Mouse (Mus musculus): Measurements from ENCODE around the gene Gm21987. TPM values are rescaled to one million over a fixed set of nuclear protein-coding genes. Genes with fewer than 3 reads are reported as not detected.

Gm21987 gene
- polyA plus RNA-seq, 1 experiment: not detected

DNA sequence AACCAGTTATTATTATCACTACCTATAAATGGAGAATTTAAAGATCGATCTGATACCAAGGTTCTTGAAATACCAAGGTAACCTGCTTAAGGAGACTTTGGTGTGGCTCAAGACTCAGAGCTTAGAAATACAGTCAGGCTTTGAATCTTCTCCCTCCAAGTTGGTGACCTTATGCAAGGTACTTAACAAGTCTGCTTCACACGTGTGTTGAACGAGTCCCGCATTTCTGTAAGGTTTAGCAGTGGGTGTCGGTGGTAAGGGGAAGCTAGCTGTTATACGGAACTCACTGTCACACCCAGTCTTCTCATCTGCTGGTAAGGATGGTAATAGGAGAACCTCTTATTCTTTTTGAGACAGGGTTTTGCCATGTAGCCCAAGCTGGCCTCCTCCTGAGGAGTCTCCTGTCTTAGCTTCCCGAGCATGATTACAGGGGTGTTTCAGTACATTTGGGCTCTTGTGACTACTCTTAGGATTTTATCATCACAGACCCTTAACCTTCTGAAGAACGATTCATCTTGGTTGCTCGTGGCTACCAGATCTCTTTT lies 1.4 kb downstream of the Gm21987 start:
- no peak for DNase-seq (ENCODE audit: extremely low spot score in 1 of 2, low spot score in 1 of 2)

GRCm38 (mm10) chr16:38349881-38350280 lies 3.0 kb downstream of the Gm21987 start:
- no peak for DNase-seq (ENCODE audit: extremely low spot score in 1 of 2, low spot score in 1 of 2)

GRCm38 (mm10) chr16:38350361-38350855 lies 3.6 kb downstream of the Gm21987 start:
- no peak for DNase-seq (ENCODE audit: extremely low spot score in 1 of 2, low spot score in 1 of 2)

DNA sequence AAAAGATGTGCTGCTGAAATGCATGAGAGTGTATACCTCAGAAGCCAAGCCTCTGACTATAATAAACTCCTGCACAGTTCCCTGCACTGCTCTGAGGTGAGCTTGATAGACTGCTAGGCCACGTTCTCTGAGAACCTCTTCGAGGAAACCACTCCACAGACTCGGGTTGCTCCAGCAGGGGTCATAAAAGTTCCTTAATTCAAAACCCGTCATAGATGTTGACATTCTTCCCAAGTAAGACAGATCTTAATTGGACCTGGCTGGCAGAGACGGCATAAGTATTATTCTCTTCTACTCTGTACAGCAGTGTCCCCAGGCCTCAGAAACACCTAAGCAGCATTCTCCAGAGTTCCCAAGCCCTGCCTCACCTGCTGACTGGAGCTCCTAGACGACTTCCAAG lies 4.1 kb downstream of the Gm21987 start:
- DNase-seq (ENCODE audit: extremely low spot score in 1 of 2, low spot score in 1 of 2): no peak

DNA sequence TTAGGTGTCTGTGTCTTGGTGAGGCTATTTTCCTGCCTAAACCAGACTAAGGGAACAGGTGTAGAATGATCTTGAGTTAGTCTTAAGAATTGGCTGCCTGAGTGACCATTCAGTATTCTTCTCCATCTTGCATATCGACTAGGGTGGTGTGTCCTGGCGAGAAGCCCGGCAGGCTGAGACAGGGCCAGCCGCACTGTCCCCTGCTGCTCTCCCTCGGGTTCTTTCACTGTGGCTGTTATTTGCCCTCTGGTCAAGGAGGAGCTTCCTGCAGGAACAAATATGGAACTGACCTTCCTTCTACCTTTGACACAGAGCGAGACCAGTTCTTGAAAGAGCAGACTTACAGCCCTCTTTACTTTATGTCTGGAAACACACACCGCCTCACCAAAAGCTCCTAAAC lies 5.2 kb downstream of the Gm21987 start:
- DNase-seq (ENCODE audit: extremely low spot score in 1 of 2, low spot score in 1 of 2): no peak

DNA sequence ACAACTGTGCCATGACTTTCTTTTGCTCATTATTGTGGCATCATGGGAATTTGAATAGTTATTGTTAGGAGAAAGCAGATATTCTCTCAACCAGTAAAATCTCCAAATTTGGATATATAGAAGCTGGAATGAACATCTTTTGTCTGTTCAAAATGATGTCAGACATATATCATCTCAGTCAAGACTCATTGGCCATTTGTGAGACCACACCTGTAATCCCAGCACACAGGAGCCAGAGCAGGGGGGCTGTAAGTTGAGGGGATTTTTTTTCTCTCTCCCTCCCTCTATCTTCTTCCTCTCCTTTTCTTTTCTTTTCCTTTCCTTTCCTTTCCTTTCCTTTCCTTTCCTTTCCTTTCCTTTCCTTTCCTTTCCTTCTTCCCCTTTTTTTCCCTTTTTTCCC lies 6.0 kb downstream of the Gm21987 start:
- no peak for DNase-seq (ENCODE audit: extremely low spot score in 1 of 2, low spot score in 1 of 2)

DNA sequence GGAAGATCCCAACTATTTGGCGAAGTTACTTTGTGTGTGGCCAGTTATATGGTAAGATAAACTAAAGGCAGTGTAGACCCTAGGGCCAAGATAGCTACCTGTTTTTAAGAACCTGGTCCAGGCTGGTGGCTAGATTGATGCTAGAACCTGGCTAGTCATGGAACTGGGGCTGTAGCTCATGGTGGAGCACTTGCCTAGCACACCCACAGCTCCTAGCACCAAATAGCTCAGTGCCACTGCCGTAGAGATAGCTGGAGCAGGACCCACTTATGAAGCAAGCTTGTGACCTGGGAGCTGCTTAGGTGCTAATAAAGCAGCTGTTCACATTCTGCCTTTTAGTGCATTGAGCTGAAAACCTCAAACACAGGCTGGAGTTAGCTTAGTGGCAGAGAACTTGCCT lies 6.8 kb downstream of the Gm21987 start:
- no peak for DNase-seq (ENCODE audit: extremely low spot score in 1 of 2, low spot score in 1 of 2)

GRCm38 (mm10) chr16:38354185-38354913 lies 7.5 kb downstream of the Gm21987 start:
- DNase-seq (ENCODE audit: extremely low spot score in 1 of 2, low spot score in 1 of 2): no peak

- DNase-seq (ENCODE audit: extremely low spot score in 1 of 2, low spot score in 1 of 2): no peak
Observed at GRCm38 (mm10) chr16:38358256-38358812, 11.5 kb downstream of the Gm21987 start.

DNA sequence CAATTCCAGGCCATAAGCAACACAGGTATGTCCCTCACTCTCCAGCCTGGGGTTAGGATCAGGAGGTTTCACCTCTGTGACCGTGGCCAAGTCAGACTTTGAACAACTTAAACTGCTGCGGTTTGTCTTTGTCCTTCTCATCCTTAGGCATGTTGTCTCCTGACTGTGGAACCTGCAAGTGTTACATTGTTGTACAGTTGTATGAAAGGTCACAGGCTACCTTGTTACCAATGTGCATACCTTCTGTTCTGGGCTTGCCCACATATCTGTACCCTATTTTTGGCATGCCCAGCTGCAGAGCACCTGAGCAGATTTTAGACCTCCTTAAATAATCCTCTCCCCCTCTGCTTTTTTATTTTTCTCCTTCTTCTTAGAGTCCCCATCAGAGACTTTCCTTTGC lies 12.4 kb downstream of the Gm21987 start:
- DNase-seq (ENCODE audit: extremely low spot score in 1 of 2, low spot score in 1 of 2): no peak

DNA sequence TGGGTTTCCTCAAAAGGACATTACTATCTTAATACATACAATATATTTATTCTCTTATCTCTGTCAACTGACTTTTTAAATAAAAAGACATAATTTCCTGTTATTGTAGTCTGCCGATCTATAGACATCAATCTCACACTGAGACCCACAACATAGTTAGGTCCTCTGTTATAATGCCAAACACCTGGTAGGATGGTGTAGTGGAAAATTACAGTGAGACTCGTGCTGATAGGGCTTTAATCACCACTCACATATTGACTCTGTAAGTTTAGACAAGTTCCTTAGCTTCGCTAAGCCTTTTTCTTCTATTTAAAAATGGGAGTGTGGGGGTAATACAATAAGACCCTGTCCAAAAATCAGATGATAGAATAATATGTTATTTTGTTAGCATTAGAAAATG lies 13.0 kb downstream of the Gm21987 start:
- DNase-seq (ENCODE audit: extremely low spot score in 1 of 2, low spot score in 1 of 2): no peak

GRCm38 (mm10) chr16:38360317-38360716 lies 13.5 kb downstream of the Gm21987 start:
- DNase-seq (ENCODE audit: extremely low spot score in 1 of 2, low spot score in 1 of 2): no peak

- DNase-seq (ENCODE audit: extremely low spot score in 1 of 2, low spot score in 1 of 2): no peak
Observed at GRCm38 (mm10) chr16:38361933-38362332, 15.1 kb downstream of the Gm21987 start, which contains the start of gene Popdc2. Popdc2 (plus strand) TSS chr16:38362209.

GRCm38 (mm10) chr16:38362493-38363255 lies 15.8 kb downstream of the Gm21987 start:
- DNase-seq (ENCODE audit: extremely low spot score in 1 of 2, low spot score in 1 of 2): no peak

DNA sequence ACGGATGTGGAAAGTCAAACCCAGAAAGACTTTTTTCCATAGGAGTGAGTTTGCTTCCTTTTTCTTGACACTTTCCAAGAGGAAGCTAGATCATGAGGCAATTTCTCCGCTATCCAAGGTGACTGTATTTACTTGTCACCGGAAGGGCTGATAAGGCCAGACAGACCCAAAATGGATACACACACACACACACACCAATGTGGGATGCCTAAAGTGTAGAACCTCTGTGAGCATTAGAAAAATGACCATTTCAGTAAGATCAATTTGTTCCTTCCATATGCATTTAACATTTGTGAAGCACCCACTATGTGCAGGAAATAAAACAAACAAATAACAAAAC lies 16.4 kb downstream of the Gm21987 start:
- DNase-seq (ENCODE audit: extremely low spot score in 1 of 2, low spot score in 1 of 2): no peak

DNA sequence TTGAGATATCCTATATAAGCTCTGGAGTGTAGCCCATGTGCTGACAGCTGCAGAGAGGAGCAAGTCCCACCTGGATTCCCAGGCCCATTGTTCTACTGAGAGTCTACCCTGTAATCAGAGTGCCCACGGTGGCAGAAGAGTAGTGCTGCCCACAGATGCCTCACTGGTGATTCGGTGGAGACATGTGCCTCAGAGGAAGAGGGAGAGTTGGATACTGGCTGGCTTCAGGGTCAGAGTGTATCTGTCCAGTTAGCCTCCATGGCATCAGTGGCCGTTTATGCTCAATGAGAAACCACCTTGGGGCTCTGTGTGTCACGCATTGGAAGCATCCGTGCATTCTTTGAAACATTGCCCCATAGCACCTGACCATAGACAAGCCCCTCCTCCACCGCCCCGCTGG lies 16.8 kb downstream of the Gm21987 start:
- DNase-seq (ENCODE audit: extremely low spot score in 1 of 2, low spot score in 1 of 2): no peak

- peak in 1 of 2 experiments; percentile 40 for DNase-seq (ENCODE audit: extremely low spot score in 1 of 2, low spot score in 1 of 2)
Observed at GRCm38 (mm10) chr16:38365390-38365789, 18.6 kb downstream of the Gm21987 start.

DNA sequence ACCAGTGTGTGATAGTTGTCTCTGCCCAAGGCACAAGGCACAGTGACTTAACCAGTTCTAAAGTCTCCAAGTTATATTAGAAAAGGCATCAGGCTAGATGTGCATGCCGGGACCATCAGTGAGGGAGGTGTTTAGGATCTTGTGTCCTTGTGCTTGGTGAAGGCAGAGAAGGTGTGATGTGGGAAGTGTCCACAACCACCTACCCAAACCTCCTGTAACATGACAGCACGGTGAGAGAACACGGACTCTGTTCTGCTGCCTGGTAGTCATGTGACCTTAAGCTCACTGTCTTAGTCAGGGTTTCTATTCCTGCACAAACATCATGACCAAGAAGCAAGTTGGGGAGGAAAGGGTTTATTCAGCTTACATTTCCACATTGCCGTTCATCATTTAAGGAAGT lies 19.4 kb downstream of the Gm21987 start:
- no peak for DNase-seq (ENCODE audit: extremely low spot score in 1 of 2, low spot score in 1 of 2)

GRCm38 (mm10) chr16:38368336-38368735 lies 21.5 kb downstream of the Gm21987 start:
- peak; percentile 86 to 93 for DNase-seq (ENCODE audit: extremely low spot score in 1 of 2, low spot score in 1 of 2)

- DNase-seq (ENCODE audit: extremely low spot score in 1 of 2, low spot score in 1 of 2): no peak
Observed at GRCm38 (mm10) chr16:38369000-38369399, 22.2 kb downstream of the Gm21987 start.

- no peak for DNase-seq (ENCODE audit: extremely low spot score in 1 of 2, low spot score in 1 of 2)
Observed at GRCm38 (mm10) chr16:38369431-38369830, 22.6 kb downstream of the Gm21987 start.

Data from frontal cortex, adult 2 months (tissue).